Mouse (Mus musculus): ENCODE data around the gene Mief2. TPM values are rescaled to one million over a fixed set of nuclear protein-coding genes. Genes with fewer than 3 reads are reported as not detected.

Mief2 gene
- total RNA-seq, 2 experiments from 2014 or later = 25.9 to 26.2 TPM

DNA sequence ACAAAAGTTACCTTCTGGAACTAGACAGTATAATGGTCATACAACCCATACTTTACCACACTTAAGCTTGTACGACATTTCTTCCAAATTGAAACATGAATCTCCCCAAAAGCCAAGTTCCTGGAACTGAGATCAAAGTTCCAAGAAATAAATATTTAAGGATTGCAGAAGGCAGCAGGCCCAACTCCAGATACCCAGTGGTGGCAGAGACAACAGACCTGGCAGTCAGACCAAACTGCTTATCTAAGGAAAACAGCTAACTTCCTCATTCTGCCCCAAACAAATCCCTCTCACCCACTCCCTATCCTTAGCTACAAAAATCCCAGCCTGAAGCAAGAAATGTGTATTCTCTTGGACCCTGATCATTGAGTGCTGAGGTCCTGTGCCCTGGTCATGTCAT is 46.6 kb downstream of the Mief2 start:
- DNase-seq (ENCODE audit: extremely low spot score in 1 of 2, low spot score in 2 of 2) = no peak
- intact Hi-C loops (cut with DNase I) = loop anchor here (5.0 kb wide), 1 partner anchor 102 kb away; the partner anchor contains the start of gene Tmem11

DNA sequence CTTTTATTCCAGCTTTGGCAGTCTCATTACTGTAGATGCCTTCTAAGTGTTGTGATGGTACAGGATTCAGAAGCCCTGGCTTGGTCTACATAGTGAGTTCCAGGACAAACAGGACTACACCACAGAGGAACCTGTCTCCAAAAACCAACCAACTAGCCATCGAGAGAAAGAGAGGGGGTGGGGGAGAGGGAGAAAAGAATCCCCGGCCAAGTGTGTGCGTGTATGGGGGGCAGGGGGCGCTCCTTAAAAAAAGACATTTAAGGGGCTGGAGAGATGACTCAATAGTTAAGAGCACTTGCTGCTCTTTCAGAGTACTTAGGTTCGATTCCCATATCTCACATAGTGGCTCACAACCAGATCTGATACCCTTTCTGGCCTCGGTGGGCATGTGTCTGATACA is 47.4 kb downstream of the Mief2 start:
- no peak for DNase-seq (ENCODE audit: extremely low spot score in 1 of 2, low spot score in 2 of 2)
- intact Hi-C loops (cut with DNase I) = loop anchor here (5.0 kb wide), 1 partner anchor 102 kb away; the partner anchor contains the start of gene Tmem11

DNA sequence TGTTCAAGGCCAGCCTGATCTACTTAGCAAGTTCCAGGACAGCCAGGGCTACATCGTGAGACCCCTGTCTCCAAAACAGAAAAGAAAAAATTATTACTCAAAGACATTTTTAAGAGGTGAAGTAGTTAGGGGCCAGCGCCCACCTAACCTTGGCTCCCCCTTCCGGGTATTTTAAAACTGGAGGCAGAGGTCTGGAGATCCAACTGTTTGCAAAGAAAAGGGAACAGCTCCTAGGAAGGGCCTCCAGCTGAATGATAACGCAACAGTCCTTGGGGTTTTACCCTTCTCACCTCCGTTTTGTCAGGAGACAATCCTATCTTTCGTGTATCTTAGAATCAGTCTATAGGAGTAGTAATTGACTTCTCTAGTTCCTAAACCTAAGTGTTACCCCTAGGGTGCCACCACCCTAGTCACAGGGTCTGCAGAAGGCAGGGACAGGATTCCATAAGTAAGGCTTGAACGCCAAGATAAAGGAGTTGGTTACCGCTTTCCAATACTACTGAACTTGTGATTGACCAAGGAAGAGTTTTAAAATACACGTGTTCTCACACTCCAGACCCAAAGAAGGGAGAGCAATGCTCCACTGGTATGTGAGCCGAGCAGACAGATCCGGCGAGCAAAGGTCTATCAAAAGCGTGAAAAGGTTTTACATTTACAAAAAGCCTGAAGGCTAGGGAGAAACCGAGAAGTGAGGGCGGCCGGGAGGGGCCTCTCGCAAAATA is 48.1 kb downstream of the Mief2 start:
- intact Hi-C loops (cut with DNase I) = loop anchor here (5.0 kb wide), 1 partner anchor 101 kb away; the partner anchor contains the start of gene Tmem11
- peak in 1 of 2 experiments; percentile 11 for DNase-seq (ENCODE audit: extremely low spot score in 1 of 2, low spot score in 2 of 2)

DNA sequence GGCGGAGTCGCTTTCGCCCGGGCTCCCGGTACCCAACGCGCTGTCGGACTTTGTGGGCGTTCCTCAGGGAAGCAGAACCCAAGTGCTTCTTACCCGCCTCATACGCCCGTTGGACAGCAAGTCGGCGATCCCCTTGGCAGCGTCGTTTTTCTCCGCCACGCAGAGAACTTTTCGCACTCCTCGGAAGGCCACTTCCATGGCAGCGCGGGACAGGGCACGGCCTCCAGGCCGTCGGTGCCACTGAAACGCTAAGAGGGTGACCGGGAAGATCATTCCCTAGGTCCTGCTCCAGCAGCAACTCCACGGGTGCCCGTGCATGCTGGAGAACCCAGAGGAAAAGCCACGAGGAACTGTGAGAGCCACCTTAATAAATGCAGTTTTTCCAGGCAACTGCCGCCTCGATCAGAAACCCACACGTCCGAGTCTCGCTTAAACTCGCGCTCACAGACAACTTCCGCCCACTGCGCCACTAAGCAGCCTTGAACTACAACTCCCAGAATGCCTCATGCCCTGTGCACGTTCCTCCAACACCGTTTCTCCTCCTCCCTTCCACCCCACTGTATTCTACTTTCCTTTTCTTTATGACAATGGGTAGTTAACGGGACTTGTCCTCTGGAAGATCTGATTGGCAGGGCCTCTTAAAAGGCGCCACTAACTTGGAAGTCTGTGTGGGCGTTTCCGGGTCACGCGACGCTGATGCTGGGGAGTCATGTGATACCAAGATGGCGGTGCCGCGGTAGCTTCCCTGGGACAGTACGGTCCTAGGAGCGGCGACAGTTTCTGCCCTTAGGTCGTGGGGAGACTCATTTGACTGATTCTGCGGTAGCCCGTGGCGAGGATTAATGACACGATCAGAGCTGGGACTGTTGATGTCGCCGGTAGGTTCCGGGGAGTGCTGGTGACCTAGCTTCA is 48.9 kb downstream of the Mief2 start, which contains the start of the genes Top3a and Smcr8:
Gene Top3a (minus strand): TSS at position 537 of the 912 bp plus-strand sequence.
Gene Smcr8 (plus strand): TSS at position 696 of the 912 bp plus-strand sequence.
- peak; percentile 84 to 88 for DNase-seq (ENCODE audit: extremely low spot score in 1 of 2, low spot score in 2 of 2)
- intact Hi-C loops (cut with DNase I) = loop anchor here (5.0 kb wide), 1 partner anchor 100 kb away; the partner anchor contains the start of gene Tmem11

DNA sequence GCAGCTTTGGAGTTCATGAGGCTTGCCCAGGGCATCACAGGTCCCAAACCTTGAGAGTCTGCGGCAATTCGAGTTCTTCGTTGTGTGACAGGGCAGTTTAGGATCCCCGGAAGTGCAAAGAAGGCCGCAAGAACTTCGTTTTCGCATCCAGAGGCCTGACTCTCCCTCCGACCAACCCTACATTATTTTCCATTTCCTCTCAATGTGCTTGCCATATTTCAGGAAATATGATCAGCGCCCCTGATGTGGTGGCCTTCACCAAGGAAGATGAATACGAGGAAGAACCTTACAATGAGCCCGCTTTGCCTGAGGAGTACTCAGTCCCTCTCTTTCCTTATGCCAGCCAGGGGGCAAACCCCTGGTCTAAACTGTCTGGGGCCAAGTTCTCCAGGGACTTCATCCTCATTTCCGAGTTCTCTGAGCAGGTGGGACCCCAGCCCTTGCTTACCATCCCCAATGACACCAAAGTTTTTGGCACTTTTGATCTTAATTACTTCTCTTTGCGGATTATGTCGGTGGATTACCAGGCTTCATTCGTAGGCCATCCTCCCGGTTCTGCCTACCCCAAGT is 49.7 kb downstream of the Mief2 start:
- intact Hi-C loops (cut with DNase I) = loop anchor here (5.0 kb wide), 1 partner anchor 99 kb away; the partner anchor contains the start of gene Tmem11
- no peak for DNase-seq (ENCODE audit: extremely low spot score in 1 of 2, low spot score in 2 of 2)

DNA sequence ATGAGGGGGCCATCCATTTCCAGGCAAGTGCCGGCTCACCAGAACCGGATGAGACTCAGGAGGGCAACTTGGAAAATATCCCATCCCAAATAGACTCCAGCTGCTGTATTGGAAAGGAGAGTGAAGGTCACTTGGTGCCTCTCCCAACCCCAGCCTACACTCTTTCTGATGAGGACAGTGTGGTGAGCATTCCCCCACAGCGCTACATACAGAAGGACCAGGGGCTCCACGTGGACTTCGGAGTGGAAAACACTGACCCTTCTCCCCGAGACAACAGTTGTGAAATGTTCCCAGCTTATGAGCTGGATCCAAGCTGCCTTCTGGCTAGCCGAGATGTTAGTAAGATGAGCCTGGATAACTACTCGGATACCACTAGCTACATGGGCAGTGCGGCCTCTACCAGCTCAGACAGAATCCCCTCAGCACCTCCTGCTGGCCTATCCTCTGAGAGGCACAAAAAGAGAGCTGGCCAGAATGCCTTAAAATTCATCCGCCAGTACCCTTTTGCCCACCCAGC is 51.5 kb downstream of the Mief2 start:
- no peak for DNase-seq (ENCODE audit: extremely low spot score in 1 of 2, low spot score in 2 of 2)
- intact Hi-C loops (cut with DNase I) = loop anchor here (5.0 kb wide), 1 partner anchor 98 kb away; the partner anchor contains the start of gene Tmem11

Small RNAs within 50 kb of the gene (microRNA-seq; reads per million reads assigned to microRNA genes)
- gene Mir5100 = 4.9 reads per million, percentile 17 among the genes with 10 or more reads in this experiment

Other genes with a start within 250 kb of the Mief2 start
- 10 to 100 TPM; 35.8 to 35.9 TPM for gene Alkbh5, start 192.0 kb upstream of the Mief2 start, total RNA-seq (2021)
- gene Llgl1, start 28.7 kb upstream of the Mief2 start, total RNA-seq (2021) = 10 to 100 TPM; 32.5 to 33.9 TPM
- 10 to 100 TPM; 48.5 to 59.6 TPM for gene Flii, start 1.1 kb upstream of the Mief2 start, total RNA-seq (2021)
- gene Top3a, start 49.0 kb downstream of the Mief2 start, total RNA-seq (2021) = 1 to 10 TPM; 4.7 to 5.3 TPM
- 10 to 100 TPM; 24.6 to 26.0 TPM for gene Smcr8, start 49.1 kb downstream of the Mief2 start, total RNA-seq (2021)
- 1 to 10 TPM; 3.3 to 4.2 TPM for gene Shmt1, start 83.3 kb downstream of the Mief2 start, total RNA-seq (2021)
- gene Dhrs7b, start 102.2 kb downstream of the Mief2 start, total RNA-seq (2021) = 10 to 100 TPM; 29.1 to 29.7 TPM
- 10 to 100 TPM; 25.2 TPM for gene Tmem11, start 150.9 kb downstream of the Mief2 start, total RNA-seq (2021)
- gene Natd1, start 186.4 kb downstream of the Mief2 start, total RNA-seq (2021) = 10 to 100 TPM; 12.4 to 13.7 TPM
- gene Map2k3, start 203.6 kb downstream of the Mief2 start, total RNA-seq (2021) = 10 to 100 TPM; 13.4 to 14.3 TPM